Mouse (Mus musculus) lung, adult 2 months (tissue): Measurements from ENCODE around the gene Parp14.

Source experiments
- CTCF ChIP-seq: fragments of 200-500 bp; IDR thresholded peaks from 2 replicates; pipeline ENCODE4 v1.5.1; 2011; ENCODE audit warnings: mild to moderate bottlenecking, low read length, control low read depth; ENCODE audit not compliant: insufficient read depth
- POLR2A ChIP-seq: fragments of 200-500 bp; IDR thresholded peaks from 2 replicates; pipeline ENCODE4 v1.6.1; 2011; ENCODE audit warnings: low read depth, mild to moderate bottlenecking, control low read depth, low read length, borderline replicate concordance; ENCODE audit errors: extremely low read depth

DNA sequence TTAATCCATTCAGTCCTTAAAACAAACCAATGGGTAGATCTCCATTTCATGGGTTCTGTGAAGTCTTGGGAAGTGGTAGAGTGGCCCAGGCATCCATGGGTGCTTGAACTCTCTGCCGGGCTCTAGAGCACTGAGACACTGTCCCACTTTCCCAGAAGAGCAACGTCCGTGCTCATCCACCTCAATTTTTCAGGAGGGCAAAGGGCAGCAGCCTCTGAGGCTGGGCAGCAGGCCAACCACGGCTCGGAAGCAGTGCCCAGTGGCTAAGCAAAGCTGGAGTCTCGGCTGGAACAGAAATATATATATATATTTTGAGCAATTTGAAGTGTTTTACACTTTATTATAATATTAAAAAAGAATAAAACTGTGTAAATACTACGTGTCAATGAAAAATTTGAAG is 35.5 kb upstream of the Parp14 start:
- TF ChIP-seq CTCF = no peak
- TF ChIP-seq POLR2A = no peak
